Mouse (Mus musculus) layer of hippocampus, postnatal 36 days (tissue): ENCODE measurements at regions not wholly inside any gene's neighbourhood (a gene's known extent, or its start where the extent isn't known, plus 50 kb on each side); places are given as distances from the start of the nearest gene placed in this dataset.

Source experiments
- DNase-seq, 2 experiments: peaks; one replicate each; pipeline ENCODE4 v3.0.0; 2022

DNA sequence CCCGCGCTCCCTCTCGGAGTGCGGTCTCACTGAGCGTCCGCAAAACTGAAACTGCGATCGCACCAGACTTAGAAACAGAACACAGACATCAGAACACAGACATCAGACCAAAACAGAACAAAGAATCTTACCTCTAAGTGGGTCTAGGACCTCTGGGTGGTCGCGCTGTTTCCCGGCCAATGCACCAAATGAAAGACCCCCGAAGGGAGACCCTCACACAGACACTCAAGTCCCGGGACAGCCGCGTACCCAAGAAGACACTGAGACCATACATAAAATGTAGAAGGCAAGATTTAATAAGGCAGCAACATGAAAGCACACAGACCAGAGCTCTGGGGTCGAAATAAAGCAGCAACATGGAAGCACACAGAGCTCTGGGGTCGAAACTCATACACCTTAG is 341.1 kb downstream of the Gm21739 start:
- peak; percentile 0 to 2 for DNase-seq
